Comparison of ENCODE assay signal across 14 mouse cellular contexts in the genomic region with DNA sequence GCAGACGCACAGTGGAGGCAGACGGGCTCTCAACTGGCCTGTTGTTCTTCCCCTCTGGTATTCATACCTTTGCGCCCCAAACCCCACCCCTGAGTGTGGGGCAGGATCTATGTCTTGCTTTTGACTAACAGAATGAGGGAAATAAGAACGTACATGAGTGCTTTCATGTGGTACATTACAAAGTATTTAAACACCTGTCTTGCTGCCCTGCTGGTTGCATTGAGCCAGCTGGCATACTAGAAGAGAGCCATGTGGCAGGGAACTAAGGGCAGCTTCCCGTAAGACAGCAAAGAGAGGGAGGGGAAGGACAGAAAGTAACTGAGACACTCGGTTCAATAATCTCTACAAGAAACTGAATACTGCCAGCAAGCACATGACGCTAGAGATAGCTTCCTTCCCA. TPM values are rescaled to one million over a fixed set of nuclear protein-coding genes. Genes with fewer than 3 reads are reported as not detected.
DNase-seq lines count a peak whose midpoint lies in the region; ATAC-seq and TF ChIP-seq lines count a peak whose summit lies in the region.
"Had no signal": no experiment of that assay in that cellular context is flagged by ENCODE, and none has a peak within 500 bp of the region (broad histone marks: within the 10 kb centered on the region; RNA-seq: fewer than 3 reads in every experiment).

No protein-coding gene starts in this region.

- H3K36me3 ChIP-seq in kidney, embryonic 16.5 days (ENCODE audit: insufficient read depth, low read length), result no peaks in the 10 kb centered on the region
- H3K36me3 ChIP-seq in stomach, postnatal 0 days (ENCODE audit: control insufficient read depth, insufficient read depth, low read length), result no peaks in the 10 kb centered on the region
- H3K36me3 ChIP-seq: limb, embryonic 15.5 days; lung, embryonic 15.5 days had no signal

- H3K4me2 ChIP-seq in kidney, embryonic 16.5 days (replicated peaks; ENCODE audit: low read depth, low read length), result no peak overlapping the region
- H3K4me2 ChIP-seq in stomach, postnatal 0 days (replicated peaks; ENCODE audit: low read depth), result no peak overlapping the region
- H3K4me2 ChIP-seq: limb, embryonic 15.5 days; lung, embryonic 15.5 days had no signal

- no peak for ATAC-seq in cerebellum, adult (ENCODE audit: insufficient number of reproducible peaks, low FRiP score, low TSS enrichment)
- no peak for ATAC-seq in kidney, embryonic 16.5 days (ENCODE audit: low FRiP score, low TSS enrichment)
- ATAC-seq in stomach, postnatal 0 days (ENCODE audit: low FRiP score, low TSS enrichment), result no peak
- ATAC-seq: midbrain, embryonic 16.5 days had no signal

- peak overlapping the region; percentile 34; the same call in 1 of the 2 replicates for H3K27ac ChIP-seq in cerebellum, adult 2 months (ENCODE audit: insufficient read depth, low read length)
- H3K27ac ChIP-seq in kidney, embryonic 16.5 days (ENCODE audit: low read length), result peak overlapping the region; percentile 20; the same call in 1 of the 2 replicates
- H3K27ac ChIP-seq in stomach, postnatal 0 days (replicated peaks), result no peak overlapping the region
- H3K27ac ChIP-seq: heart, adult 2 months; limb, embryonic 15.5 days; lung, embryonic 15.5 days had no signal

- 21% methylated on average over 7 of the region's 7 CpGs for WGBS in cerebellum, adult 2 months
- 60% methylated on average over 7 of the region's 7 CpGs for WGBS in kidney, embryonic 16.5 days
- WGBS in stomach, postnatal 0 days, result 66% methylated on average over 7 of the region's 7 CpGs

- DNase-seq in cerebellum, adult 2 months, result peak; percentile 47 to 49
- no peak for DNase-seq in kidney, postnatal 4 days
- peak; percentile 39 for DNase-seq in induced T-regulatory cell, adult 2 months (ENCODE audit: low read depth)
- peak; percentile 56 to 68 for DNase-seq in thymus, postnatal 36 days
- DNase-seq in adrenal gland, postnatal 36 days, result no peak
- no peak for DNase-seq in stomach, postnatal 0 days (ENCODE audit: low spot score)
- DNase-seq: cerebellum, adult 8-10 months; heart, adult 2 months; kidney, adult 11 months had no signal

- no peak for TF ChIP-seq EP300 in stomach, postnatal 0 days (optimal IDR thresholded peaks at IDR 0.05)

- no peak overlapping the region for H3K4me3 ChIP-seq in cerebellum, adult 2 months (replicated peaks; ENCODE audit: insufficient read depth, low read depth, low read length)
- no peak overlapping the region for H3K4me3 ChIP-seq in kidney, embryonic 16.5 days (ENCODE audit: low read length)
- no peak overlapping the region for H3K4me3 ChIP-seq in stomach, postnatal 0 days (ENCODE audit: low read depth, low read length)
- H3K4me3 ChIP-seq: heart, adult 2 months; limb, embryonic 15.5 days; lung, embryonic 15.5 days had no signal

- no peak overlapping the region for H3K9ac ChIP-seq in kidney, embryonic 16.5 days (replicated peaks; ENCODE audit: low read length)
- no peak overlapping the region for H3K9ac ChIP-seq in stomach, postnatal 0 days (ENCODE audit: low read length)
- H3K9ac ChIP-seq: limb, embryonic 15.5 days; lung, embryonic 15.5 days had no signal

- no peaks in the 10 kb centered on the region for H3K9me3 ChIP-seq in kidney, embryonic 16.5 days (ENCODE audit: low read length)
- H3K9me3 ChIP-seq in stomach, postnatal 0 days (ENCODE audit: control insufficient read depth, low read length), result no peaks in the 10 kb centered on the region
- H3K9me3 ChIP-seq: limb, embryonic 15.5 days; lung, embryonic 15.5 days had no signal

- no peak for TF ChIP-seq POLR2A in cerebellum, adult 2 months (IDR thresholded peaks at IDR 0.05; ENCODE audit: borderline replicate concordance, insufficient read depth, low read length)

- peaks cover 53% of the 10 kb centered on the region for H3K4me1 ChIP-seq in cerebellum, adult 2 months (ENCODE audit: control insufficient read depth, insufficient read depth, low read length)
- H3K4me1 ChIP-seq in kidney, embryonic 16.5 days (ENCODE audit: insufficient read depth, low read length), result 0 out of 2 replicates have a peak, but pooled peaks cover 4% of the 10 kb centered on the region
- H3K4me1 ChIP-seq in stomach, postnatal 0 days (replicated peaks; ENCODE audit: control insufficient read depth, insufficient read depth), result no peaks in the 10 kb centered on the region

- no peak for TF ChIP-seq CTCF in cerebellum, adult 2 months (IDR thresholded peaks at IDR 0.05; ENCODE audit: borderline replicate concordance, insufficient read depth, low read depth, low read length)
- TF ChIP-seq CTCF in stomach, postnatal 0 days (IDR thresholded peaks at IDR 0.05; ENCODE audit: low read depth), result no peak

- H3K27me3 ChIP-seq in cerebellum, adult 2 months (ENCODE audit: control insufficient read depth, insufficient read depth, low read length), result no peaks in the 10 kb centered on the region
- H3K27me3 ChIP-seq in kidney, embryonic 16.5 days (ENCODE audit: insufficient read depth, low read length), result no peaks in the 10 kb centered on the region
- no peaks in the 10 kb centered on the region for H3K27me3 ChIP-seq in stomach, postnatal 0 days (ENCODE audit: control insufficient read depth, insufficient read depth, low read length)
- H3K27me3 ChIP-seq: limb, embryonic 15.5 days; lung, embryonic 15.5 days had no signal

RNA-seq across cellular contexts. Expression of a gene that starts 21.6 kb away (rescaled TPM):
- polyA plus RNA-seq in cerebellum, adult 2 months (2012; rRNA removed), result 782 and 861 TPM in 2 replicates
- 57.7 and 57.9 TPM in 2 replicates for polyA plus RNA-seq in kidney, embryonic 16.5 days (2015; fragmentation: Nextera tagmentation; extraction: Ambion mirVana)
- total RNA-seq in adrenal gland, postnatal 36 days (2021), result 10 to 100 TPM; 59.8 to 64.1 TPM
- 21.1 and 22.4 TPM in 2 replicates for polyA plus RNA-seq in stomach, postnatal 0 days (2015; fragmentation: Nextera tagmentation; extraction: Ambion mirVana)

RNA-seq across cellular contexts. Expression of a gene that starts 36.7 kb away (rescaled TPM):
- polyA plus RNA-seq in cerebellum, adult 2 months (2012; rRNA removed), result 4.6 and 4.8 TPM in 2 replicates
- polyA plus RNA-seq in kidney, embryonic 16.5 days (2015; fragmentation: Nextera tagmentation; extraction: Ambion mirVana), result 37.9 and 40.2 TPM in 2 replicates
- total RNA-seq in adrenal gland, postnatal 36 days (2021), result 1 to 10 TPM; 4.4 to 7.2 TPM
- polyA plus RNA-seq in stomach, postnatal 0 days (2015; fragmentation: Nextera tagmentation; extraction: Ambion mirVana), result 7.9 and 8.6 TPM in 2 replicates

Comparison
In these comparisons a context has a peak if more than half of its experiments do, and no peak if none do; other contexts are left out.
1. DNase-seq: peak in cerebellum, adult 2 months (2 of 2), induced T-regulatory cell, adult 2 months (single experiment) and thymus, postnatal 36 days (2 of 2); none in kidney, postnatal 4 days (0 of 2), adrenal gland, postnatal 36 days (0 of 2) and stomach, postnatal 0 days (single experiment).
2. RNA of a gene that starts 21.6 kb away (polyA plus RNA-seq): 782 to 861 TPM in cerebellum, adult 2 months; 57.7 to 57.9 TPM in kidney, embryonic 16.5 days and 21.1 to 22.4 TPM in stomach, postnatal 0 days; every median in the first group is over 10 times any median in the second.